Mouse (Mus musculus) cerebellum, postnatal 25 days (tissue): ENCODE data around the gene Ssbp3.

ENCODE experiments used
- DNase-seq, 2 experiments: peaks; one replicate each; pipeline ENCODE4 v3.0.0; 2021; ENCODE audit warnings: mixed read lengths in 2 of 2

The Ssbp3 gene

DNA sequence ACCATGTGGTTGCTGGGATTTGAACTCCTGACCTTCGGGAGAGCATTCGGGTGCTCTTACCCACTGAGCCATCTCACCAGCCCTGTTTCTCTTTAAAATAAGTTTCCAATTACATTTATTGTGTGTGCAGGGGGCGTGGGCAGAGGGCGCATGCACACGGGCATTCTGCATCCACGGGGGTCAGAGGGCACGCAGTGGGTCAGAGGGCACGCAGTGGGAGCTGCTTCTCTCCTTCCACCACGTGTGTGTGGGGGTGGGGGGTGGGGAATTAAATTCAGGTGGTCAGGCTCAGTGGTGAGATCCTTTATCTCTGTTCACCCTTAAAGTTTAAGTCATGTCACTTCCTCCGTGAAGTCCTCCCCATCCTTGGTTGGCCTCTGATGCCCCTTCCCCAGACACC is 187.9 kb downstream of the Ssbp3 start:
- no peak for DNase-seq

DNA sequence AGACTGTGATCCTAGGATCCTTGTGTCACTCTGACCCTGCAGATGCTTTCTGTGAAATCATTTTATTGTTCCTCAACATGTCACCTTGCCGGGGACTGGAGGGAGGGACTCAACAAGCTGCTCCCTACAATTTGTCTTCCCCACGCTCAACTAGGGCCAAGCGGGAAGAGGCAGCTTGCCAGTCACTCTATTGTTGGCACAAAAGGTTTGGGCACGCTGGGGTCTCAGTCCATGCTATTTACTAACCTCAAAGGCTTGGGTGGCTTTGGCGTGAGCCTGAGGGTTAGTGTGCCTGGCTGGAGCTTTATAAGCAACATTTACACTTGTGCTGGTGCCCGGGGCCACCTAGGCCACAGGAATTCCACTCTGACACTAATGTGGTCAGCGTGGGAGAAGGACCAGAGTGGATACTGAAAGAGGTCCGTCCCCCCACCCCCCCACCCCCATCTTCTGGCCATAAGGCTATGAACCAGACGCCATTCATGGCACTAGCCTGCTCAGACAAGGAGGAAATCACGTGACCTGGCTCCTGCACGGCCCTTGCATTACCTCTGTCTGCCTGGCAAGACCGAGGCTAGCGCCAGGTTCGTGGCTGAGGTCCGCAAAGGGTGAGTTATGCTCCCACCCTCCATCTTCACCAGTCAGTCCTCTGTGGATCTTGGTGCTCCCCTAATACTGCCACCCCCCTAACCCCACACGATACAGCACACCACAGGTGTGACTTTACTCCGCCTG is 188.5 kb downstream of the Ssbp3 start:
- no peak for DNase-seq
